Mouse (Mus musculus): ENCODE results near the gene Scmh1.

DNA sequence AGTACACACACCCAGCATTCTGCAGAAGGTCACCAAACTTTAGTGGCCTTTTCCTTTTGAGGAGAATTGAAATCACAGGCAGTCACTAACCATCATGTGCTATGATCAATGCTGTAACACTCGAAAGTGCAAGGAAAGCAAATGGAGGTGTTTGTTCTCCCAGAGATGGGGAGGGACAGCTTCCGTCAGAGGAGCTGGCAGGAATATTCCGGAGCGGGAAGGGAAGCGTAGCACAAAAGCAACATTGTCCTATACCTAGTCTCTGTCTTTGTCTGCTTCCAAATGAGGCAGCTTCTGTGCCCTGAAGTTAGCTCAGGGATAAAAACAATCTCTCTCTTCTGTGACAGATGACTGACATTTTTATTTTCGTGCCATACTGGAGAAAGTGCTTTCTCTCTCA lies 15.5 kb upstream of the Scmh1 start:
- TF ChIP-seq POLR2AphosphoS2 (IDR thresholded peaks at IDR 0.05; ENCODE audit: low read length): no peak
- no peak for TF ChIP-seq ETS1 (IDR thresholded peaks at IDR 0.05; ENCODE audit: low read depth, low read length)
- no peak for TF ChIP-seq CTCF (IDR thresholded peaks at IDR 0.05 in 2 of 3, conservative IDR thresholded peaks at IDR 0.05 in 1 of 3; ENCODE audit: control insufficient read depth in 1 of 3, insufficient read depth in 1 of 3, low read depth in 2 of 3, low read length in 3 of 3, poor library complexity in 1 of 3, severe bottlenecking in 1 of 3)
- no peak for TF ChIP-seq MAFK (IDR thresholded peaks at IDR 0.05; ENCODE audit: borderline replicate concordance, low read depth, low read length)
- TF ChIP-seq HCFC1 (IDR thresholded peaks at IDR 0.05; ENCODE audit: low read depth, low read length): no peak
- TF ChIP-seq POLR2A (IDR thresholded peaks at IDR 0.05; ENCODE audit: control insufficient read depth in 1 of 2, insufficient read depth in 1 of 2, low read depth in 1 of 2, low read length in 2 of 2, poor library complexity in 1 of 2): no peak
- no peak for TF ChIP-seq EP300 (IDR thresholded peaks at IDR 0.05; ENCODE audit: low read depth in 1 of 2, low read length in 2 of 2)
- no peak for TF ChIP-seq MEF2A (IDR thresholded peaks at IDR 0.05; ENCODE audit: extremely low read depth, insufficient replicate concordance, low read depth, low read length, poor library complexity, severe bottlenecking)
- TF ChIP-seq ZC3H11A (IDR thresholded peaks at IDR 0.05; ENCODE audit: low read depth, low read length): no peak
- TF ChIP-seq NELFE (IDR thresholded peaks at IDR 0.05; ENCODE audit: low read depth, low read length): no peak
- no peak for TF ChIP-seq MAZ (IDR thresholded peaks at IDR 0.05; ENCODE audit: low read depth, low read length)
- no peak for TF ChIP-seq RCOR1 (IDR thresholded peaks at IDR 0.05; ENCODE audit: low read depth, low read length)

All from MEL (cell line).